Mouse (Mus musculus) gastrocnemius, postnatal 25 days (tissue): ENCODE results near the gene Tspan9. TPM values are rescaled to one million over a fixed set of nuclear protein-coding genes. Genes with fewer than 3 reads are reported as not detected.
A peak's percentile ranks its signal among the peaks of the same experiment; 100 is the strongest.

ENCODE experiments used
- DNase-seq: peaks from one replicate; pipeline ENCODE4 v3.0.0; 2022
- long read RNA-seq, 2 experiments: library from polyadenylated mRNA; stranded (forward); transcript quantifications; one replicate each; pipeline ENCODE4 v2.0.0; 2021
- total RNA-seq, 2 experiments: library from RNA; stranded (reverse); gene quantifications; 1 replicate in 1 of 2; 2 replicates in 1 of 2; pipeline ENCODE4 v1.2.3; 2021

Gene Tspan9
- total RNA-seq: 10 to 100 TPM; 48.6 to 56.6 TPM
- long read RNA-seq, experiment 1, partial matches to known transcripts: 0 of 60 reads
- long read RNA-seq, experiment 1, other reads (novel, unspliced or antisense): 60 of 60 reads
- long read RNA-seq, experiment 2, partial matches to known transcripts: 2 of 35 reads
- long read RNA-seq, experiment 2, other reads (novel, unspliced or antisense): 32 of 35 reads

DNA sequence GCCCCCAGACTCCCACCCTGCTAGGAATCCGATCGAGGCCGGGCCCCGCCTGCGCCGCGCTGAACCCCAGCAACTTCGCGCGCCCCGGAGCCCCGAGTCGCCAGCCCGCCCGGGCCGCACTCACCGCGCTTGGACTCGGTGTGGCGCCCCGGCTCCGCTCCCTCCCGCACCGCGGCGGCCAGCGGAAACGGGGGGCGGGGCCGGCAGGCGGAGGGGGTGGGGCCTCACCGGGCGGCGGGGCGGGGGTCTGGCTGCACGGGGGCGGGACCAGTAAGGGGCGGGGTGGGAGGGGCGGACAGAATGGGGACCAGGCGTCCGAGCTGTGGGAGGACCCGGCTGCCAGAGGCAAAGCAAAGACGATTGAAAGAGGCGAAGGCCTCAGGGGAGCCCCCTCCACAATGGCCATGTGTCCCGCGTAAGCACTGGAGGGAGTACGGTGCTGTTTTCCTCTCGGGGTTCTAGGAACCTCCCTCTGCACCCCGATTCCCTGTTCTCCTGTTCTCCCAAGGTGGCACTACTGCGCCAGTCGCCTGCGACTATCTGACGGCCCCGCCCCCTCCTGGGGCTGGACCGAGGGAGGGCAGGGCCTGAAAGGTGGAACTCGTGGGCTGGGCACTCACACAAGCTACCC lies at the start of gene Tspan9:
Gene Tspan9, minus strand, starts transcription at position 205 of the 631 bp plus-strand sequence.
- DNase-seq: peak; percentile 72

DNA sequence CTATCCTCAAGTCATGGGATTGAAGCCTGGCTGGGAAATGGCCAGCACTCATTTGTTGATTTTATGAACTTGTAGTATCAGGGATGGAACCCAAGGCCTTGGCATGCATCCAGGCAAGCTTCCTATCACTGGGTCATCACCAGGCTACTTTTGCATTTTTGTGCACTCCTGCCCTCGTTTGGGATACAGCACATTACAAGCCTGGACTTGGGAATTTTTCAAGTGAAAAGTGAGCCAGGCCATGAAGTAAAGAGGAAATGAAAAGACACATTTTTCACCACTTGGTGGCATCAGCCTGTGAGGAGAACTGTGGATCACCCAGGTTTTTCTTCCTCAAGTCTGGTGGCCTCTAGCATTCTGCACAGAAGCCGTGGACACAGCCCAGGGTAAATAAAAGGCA lies 40.1 kb upstream of the Tspan9 start:
- DNase-seq: no peak

DNA sequence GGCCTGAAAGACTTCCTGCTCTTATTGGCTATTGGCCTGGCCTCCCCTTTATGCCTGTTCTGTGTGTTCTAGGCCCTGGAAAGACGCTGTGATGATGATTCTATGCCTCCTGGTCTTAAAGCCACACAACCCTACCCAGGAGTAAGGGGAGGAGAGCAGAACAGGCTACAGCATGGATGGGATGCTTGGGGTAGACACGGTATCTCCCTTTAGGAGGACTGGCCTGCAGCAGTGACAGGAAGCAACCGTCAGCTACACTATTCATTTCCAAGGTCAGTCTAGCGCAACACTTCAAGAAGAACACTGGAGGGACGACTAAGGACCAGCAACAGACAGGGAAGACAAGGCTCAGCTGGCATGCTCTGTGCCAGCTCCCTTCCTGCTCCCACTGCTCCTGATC lies 37.8 kb upstream of the Tspan9 start:
- DNase-seq: no peak

DNA sequence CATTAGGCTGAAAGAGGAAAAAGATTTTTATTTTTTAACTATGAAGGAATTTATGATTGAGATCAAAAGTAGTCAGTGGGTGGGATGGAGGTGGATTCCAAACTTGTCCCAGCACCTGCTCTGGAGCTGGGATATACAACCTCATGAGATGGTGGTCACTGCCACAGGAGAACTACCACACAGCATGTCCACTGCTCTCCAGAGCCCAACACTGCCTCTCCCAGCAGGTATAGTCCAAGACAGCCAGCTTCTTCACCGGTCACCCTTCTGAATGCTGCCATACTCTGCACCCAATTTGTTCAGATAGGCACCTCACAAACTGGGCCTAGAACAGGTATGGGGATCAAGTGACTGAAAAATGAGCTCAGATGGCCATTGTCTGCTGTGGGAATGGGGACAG lies 36.3 kb upstream of the Tspan9 start:
- DNase-seq: no peak

DNA sequence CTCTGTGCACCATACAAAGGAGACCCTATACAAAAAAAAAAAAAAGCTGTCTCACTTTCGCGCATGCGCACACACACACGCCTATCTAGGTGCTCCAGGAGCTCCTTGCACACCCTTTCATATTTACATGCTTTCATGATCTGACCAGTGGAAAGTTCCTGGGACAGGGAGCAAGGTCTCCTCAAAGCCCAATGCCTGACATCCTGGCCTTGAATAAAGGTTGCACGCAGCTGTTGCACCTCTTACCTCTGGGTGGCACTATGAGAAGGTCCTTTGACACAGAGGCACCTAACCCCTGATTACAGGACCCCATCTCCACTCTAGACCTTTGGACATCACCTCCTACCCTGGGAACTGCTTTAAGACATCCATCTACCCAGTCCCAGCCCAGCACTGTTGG lies 35.9 kb upstream of the Tspan9 start:
- no peak for DNase-seq

DNA sequence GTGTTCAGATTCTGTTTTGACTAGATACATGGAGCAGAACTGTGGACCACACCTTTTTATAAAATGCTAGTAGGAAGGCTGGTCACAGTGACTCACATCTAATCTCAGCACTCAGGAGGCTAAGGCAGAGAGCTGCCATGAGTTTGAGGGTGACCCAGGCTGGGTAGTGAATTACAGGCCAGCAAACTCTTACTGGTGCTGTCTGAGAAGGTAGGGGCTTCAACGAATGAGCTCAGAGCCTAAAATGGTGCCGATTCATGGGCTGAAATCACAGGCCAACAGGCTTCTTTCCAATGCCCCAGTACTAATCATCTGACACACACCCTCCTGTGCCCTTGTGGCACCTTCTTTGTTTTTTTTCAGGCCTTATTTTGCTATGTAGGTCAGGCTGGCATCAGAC lies 35.3 kb upstream of the Tspan9 start:
- no peak for DNase-seq

DNA sequence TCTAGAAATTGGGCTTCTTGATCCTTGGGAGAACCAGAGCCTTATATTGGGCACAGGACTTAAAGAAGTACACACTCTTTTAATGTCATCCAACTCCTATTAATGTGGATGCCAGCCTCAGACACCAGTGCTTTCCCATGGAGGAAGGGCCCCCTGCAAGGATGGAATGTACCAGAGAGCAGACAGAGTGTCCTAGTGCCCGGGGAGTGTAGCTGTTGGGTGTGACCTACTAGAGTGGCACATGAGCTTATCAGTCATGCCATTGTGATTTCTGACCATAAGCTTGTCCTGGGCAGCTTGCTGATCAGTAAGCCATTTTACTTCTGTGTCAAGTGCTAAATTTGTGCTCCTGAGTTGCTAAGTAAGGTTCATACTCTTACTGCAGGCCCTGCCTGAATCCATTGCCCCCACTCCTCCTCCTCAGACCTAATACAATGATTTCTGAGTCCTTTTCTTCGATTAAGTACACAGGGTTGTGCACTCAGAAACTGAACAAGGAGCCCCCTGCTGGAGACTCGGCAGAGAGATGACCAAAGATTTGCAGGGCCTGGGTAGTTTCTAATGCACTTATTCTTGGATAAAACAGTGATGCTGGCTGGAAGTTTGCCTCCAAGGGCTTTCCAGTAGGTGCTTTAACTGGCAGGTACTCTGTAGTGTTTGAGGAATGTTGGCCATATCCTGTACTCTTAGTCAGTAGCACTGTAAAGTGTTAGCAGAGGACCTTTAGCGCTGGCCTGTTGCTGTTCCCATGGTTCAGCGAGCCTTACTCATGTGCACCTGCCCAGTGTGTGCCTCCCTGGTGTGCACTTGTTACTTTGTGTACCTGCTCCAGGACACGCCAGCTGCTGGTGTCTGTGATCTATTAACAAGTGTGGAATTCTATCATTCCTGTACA lies 25.6 kb upstream of the Tspan9 start:
- DNase-seq: no peak

DNA sequence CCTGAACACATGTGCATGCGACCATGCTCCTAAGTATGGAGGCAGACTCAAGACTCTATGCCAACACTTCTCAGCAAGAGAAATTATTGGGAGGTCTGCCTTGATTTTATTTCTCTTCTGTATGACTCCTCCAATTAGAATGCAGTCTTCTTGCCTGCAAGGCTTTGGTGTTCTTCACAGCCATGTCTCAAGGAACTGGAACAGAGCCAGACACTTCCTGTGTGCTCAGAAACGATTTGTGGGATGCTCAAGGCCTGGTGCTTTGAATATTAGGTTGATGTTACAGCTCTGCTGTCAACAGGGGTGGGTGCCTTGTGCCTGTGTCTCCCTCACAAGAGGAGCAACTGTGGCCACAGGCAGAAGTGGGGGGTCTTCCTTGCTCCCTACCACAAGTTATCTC lies 22.2 kb upstream of the Tspan9 start:
- DNase-seq: no peak

DNA sequence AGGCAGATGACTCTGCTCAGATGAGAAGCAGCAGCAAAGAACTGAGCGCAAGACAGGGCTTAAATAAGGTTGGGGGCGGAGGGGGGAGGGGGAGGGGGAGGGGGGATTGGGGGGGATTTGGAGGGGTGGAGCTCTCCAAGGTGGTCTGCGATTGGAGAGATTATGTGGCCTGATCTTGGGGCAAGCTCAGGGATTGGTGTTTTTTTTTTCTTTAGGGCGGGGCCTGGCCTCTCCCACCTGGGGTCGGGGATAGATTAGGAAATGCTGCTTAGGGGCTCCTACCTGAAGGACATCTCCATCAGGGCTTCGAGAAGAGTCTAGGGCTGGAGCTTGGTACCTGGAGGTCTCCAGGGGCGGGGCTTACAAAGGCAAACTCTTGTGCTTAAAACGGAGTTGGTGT lies 21.2 kb upstream of the Tspan9 start:
- no peak for DNase-seq

DNA sequence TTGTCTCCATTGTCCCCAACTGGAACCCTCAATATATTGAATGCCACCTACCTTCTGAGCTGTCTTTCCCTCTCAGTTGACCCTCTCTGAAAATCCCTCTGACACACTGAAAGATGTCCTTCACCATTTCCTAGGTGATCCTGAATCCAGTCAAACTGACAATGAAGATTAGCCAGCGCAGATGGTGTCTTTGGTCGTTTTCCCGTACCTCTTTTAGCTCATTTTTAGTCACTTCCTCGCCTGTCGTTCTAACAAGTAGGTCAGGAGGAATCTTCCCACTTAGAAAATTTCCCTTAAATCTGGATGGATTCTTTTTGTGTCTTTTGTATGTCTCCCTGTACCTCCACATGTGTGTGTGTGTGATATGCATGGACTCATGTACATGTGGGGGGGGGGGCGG lies 15.7 kb upstream of the Tspan9 start:
- DNase-seq: no peak

DNA sequence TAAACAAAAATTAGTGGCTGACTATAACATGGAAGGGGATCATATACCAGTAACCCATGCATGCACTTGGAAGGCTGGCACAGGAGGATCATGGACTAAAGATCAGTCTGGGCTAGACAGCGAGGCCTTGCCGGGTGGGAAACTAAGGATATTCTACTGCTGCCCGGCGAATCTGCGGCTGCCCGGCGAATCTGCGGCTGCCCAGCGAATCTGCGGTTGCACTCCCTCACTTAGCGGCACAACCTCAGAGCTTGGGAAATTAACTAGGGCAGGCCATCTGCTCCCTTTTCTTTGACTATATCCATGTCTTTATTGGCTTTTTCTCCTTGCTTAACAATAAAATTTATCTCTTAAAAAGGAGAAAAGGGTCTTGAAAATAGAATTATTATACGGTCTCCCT lies 14.6 kb upstream of the Tspan9 start:
- DNase-seq: no peak

DNA sequence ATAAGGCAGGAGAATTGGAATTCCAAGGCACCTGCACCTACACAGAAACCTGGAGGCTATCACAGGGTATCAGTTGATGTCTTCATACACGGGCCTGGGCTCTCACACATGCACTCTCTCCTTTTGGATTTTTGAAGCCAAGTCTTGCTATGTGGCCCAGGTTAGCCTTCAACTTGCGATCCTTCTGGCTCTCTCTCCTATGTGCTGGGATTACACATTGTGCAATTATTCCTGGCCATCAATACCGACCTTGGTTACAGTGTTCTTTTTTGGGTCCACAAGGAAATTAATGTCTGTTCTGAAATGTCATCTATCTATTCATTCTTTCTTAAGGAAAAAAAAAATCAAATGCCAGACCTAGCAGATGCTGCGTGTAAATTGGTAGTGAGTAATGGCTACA lies 13.1 kb upstream of the Tspan9 start:
- DNase-seq: no peak

DNA sequence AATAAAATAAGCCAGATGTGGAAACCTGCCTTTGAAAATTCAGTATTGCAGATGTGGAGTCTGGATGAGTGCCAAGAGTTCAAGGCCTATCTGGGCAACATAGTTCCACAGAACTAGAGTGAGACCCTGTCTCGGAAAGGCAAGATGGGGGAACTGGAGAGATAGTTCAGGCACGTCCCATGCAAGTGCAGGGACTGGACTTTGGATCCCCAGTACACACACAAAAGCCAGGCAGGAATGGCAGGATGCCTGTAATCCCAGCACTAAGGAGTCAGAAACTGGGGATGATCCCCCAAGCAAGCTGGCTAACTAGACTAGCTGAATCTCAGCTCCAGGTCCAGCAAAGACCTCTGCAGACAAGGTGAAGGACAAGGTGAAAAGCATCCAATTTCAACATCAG lies 12.5 kb upstream of the Tspan9 start:
- DNase-seq: no peak

DNA sequence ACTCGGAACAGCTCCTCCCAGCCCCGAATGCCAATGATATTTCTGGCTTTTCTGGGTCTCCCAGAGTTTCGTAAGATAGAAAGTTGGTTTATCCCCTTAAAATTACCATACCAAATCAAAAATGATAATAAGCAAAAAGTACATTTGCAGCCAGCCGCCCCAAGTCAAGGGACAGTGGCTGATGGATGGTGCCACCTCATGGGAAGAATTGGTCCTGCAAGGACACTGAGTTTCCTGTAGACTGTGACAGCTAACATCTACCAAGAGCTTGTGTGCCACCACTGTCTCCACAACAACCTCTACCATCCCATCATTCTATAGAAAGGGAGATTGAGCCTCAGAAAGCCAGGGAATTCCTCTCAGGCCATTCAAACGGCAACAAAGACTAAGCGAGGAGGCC lies 2.4 kb upstream of the Tspan9 start:
- no peak for DNase-seq

DNA sequence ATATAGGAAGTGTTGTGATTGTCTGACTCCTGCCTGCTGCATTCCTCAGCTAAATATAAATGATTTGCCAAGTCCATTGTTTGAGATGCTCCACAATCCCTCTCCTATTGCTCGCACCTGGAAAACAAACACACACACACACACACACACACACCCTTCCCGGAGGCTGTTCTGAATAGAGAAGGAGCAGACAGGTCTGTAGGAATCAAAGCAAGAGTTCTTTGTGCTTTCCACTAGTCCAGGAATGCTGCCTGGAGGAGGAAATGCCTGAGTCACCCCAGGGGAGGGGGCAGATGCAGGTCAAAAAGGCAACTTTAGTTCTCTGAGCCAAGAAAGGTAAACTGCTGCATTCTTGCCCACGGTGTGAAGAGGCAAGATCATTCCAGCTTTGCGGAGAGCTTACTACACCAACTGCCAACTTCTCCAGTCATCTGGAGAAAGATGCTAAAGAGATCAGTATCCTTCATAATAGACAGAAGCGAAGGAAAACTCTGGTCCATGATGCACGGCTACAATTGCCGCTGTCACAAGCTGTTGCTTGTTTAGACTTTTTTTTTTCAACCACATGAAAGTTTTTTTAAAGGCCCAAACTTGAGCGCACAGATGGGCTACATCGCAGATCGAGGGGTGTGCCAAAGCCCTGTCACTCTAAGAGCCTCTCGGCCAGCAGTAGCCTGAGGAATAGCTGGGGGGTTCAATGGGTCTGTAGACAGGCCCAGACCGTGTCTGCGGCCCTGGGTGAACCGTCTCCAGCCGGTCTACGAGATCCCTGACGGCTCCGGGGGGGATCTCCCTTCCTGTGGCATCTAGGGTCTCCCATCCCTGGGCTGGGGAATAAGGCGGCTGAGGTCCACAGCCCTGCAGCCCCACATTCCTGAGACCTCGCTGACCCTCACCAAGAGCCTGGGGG lies 770 bp downstream of the Tspan9 start:
- DNase-seq: no peak

DNA sequence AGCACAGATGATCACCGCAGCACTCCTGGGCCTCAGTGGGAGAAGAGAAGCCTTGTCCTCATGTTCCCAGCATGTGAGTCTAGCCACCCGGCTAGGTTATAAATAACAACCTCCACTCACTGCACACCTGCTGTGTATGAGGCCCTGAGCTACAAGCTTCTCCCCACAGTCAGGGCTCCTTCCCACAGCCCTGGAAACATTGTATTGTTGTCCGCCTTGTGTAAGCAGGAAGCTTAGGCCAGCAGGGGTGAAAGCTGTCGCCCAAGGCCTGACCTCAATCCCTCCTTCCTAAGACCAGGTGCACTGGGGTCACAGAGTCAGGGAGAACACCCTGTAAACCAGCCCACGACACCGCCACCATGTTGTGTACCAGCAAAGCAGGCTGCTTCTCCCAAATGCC lies 2.7 kb downstream of the Tspan9 start:
- DNase-seq: no peak

DNA sequence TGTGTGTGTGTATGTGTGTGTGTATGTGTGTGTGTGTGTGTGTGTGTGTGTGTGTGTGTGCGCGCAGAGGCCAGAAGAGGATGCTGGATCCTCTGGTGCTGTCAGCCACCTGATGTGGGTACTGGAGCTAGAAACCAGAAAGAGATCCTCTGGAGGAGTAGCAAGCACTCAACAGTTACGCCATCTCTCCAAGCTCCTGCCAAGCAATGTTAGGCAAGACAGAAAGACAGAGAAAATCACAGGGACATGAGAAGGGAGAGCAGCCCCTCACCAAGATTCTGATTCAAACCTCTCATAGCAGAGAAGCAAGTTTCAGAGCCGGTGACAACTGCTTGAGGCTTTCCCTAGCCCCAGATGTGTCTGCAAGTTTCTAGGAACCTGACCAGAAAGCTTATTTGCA lies 5.5 kb downstream of the Tspan9 start:
- DNase-seq: no peak

DNA sequence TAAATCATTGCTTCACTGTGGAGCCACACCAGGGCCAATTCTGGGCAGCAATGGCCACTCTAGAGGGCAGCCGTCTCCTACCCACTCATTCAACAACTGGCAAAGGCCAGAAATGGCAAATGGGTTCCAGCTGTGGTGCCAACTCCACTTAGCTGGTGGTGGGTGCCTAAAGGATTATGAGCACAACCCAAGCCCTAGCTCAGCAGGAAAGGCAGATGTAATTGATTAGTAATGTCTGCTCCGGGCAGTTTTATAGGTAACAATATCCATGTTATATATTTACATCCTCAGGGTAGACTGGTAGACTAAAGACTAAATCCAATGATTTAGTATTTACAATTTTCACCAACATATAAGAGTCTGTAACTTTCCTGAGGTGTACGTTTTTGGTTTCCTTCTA lies 6.7 kb downstream of the Tspan9 start:
- DNase-seq: no peak

DNA sequence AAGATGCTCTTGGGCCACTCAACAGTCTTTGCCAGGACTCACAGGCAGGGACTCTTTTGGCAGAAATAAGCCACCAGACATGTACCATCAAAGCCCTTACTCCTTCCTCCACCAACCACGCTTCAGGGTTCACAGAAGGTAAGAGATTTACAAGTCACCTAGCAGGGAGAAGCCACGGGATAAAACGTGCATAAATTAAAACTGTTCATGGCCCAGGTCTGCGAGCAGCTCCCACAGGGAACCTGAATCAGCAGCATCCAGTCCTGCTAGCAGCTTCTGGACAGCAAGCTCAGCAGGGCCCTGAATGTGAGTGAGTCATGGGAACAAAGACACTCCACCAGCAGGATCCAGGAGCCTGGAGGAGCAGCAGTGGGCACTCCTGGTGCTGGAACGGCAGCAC lies 7.9 kb downstream of the Tspan9 start:
- no peak for DNase-seq

DNA sequence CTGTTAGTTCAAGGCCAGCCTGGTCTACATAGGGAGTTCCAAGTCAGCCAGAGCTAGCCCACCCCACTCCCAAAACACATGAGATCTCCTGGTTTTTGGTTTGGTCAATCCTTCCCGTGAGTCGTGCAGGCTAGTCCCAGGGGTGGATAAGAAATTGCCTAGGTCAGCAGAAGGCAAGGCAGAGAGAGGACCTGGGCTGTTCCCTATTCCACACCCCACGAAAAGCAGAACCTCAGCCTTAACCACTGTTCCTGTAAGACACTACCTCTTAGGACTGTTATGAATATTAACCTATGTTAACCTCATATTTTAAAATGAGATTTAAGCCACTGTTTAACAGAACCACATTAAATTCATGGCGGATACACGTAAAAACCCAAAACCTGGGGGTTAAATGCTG lies 8.4 kb downstream of the Tspan9 start:
- no peak for DNase-seq

DNA sequence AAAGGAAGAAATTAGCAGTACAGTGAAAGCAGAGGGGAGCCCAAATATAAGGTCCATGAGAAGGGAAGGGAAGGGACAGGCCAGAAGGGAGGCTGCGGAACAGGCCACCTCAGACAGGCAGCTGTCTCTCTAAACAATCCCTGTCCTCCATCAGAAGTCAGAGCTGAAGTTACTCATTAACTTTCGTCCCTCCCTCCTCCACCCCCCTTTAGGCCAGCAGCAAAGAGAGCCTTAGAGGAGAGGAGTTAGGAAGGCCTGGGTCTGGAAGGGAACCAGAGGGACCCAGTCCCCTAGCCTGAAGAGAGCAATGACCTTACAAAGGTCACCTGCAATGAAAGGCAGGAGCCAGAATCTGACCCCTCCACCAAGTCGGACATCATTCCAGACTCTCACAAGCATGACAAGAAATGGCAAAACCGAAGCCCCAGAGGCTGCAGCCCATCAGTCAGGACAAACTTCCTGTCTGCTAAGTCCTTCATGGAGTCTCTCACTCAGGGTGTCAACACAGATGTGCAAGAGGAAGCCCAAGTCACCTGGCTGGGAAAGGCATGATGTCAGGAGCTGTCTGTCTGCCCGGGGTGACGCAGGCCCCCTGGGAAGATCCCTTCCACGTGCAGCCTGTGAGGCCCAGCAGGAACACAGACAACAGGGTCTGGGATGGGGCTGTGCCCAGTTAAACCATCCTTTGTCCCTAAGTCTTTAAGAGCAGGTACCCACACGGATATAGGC lies 9.0 kb downstream of the Tspan9 start:
- DNase-seq: no peak

DNA sequence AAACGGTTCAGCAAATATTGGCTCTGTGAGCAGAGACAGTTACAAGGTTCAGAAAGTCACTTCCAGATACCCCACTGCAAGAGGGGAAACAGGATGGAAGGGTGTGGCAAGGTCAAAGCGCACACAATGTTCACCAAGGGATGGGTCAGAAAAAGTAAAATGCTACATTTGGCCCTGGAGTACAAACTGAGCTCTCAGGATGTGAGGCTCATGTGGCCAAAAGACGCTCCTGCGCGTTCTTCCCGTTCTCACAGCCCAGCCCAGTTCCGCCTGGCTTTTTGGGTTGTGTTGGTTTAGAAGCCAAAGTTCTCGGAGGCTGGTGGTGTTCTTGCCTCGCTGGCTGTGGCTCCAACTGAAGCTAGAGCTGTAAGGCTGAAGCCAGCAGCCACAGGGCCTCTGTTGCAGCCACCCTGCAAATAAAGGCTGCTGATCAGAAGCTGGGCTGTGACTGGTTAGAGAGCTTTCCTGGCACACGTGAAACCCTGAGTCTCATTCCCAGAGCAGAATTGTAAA lies 9.7 kb downstream of the Tspan9 start:
- DNase-seq: peak; percentile 45
